Mouse (Mus musculus) left cerebral cortex, adult 18-20 months (tissue): ENCODE results near the gene Egflam. TPM values are rescaled to one million over a fixed set of nuclear protein-coding genes. Genes with fewer than 3 reads are reported as not detected.

Experiments used
- DNase-seq, 2 experiments: peaks; one replicate each; pipeline ENCODE4 v3.0.0; 2021 to 2022; ENCODE audit warnings: low spot score in 2 of 2, mixed read lengths in 1 of 2
- total RNA-seq, 2 experiments: library from RNA; stranded (reverse); gene quantifications; 2 replicates each; pipeline ENCODE4 v1.2.3; 2021

Egflam gene
- total RNA-seq, 2 experiments from 2014 or later = 4.4 to 5.1 TPM

DNA sequence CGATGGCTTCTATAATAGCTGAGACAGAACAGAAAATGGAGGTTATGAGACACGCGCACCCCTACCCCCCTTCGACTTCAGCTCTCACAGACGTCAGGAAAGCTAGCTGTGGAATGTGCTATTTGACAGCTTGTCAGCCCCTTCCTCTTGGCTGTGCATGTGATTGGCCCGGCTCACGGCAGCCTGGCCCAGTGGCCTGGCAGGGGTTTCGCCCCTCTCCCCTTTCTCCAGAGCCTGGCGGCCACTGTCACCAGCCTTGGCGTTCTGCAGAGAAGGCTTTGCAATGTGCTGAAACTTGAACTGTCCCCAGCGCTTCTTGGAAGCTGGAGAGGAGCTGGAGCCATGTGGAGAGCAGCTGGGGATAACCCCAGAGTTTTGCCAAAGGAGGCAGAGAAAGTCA lies 175.4 kb downstream of the Egflam start:
- no peak for DNase-seq

DNA sequence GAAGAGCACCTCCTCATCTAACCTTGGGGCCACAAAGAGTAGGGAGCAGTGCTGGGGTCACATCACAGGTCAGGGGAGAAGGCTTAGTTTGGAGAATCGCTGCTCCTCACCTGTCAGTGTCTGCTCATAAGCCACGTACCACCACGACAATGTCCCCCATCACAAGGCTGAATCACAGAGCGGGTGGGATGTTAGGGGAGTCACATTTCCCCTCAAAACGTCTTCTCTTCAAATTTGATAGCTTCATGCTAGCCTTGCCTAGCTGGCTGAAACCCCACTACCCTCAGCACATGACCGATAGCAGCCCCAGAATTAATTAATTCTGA lies 181.0 kb downstream of the Egflam start:
- no peak for DNase-seq

DNA sequence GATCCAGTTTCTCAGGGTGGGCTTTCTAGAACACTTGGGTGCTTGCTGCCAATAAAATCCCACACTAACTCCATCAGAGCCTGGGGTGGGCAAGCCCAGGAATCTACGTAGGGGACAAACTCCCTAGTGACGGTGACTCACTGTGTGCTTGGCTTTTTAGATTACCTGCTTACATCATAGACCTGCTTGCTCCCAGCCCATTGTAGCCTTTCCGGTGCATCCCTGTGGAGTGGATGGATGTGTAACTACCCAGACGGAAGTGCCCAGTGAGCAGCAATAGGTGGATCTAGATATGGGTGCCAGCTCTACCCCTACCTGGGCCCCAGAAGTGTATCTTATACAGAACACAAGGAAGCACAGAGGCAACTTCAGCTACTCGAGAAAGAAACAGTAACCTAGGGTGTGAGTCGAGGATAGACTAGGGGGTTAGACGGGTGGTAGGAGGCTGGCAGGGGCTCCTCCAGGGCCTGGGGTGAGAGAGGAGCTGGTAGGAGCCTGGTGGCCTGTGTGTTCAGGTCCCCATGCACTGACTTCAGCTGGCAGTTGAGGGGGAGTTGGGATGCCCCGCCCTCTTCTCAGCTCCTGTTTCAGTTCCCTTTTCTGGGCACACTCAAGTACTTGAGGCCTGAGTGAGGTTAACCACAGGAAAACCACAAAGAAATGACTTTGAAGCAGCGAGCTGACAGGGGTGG lies 181.5 kb downstream of the Egflam start:
- no peak for DNase-seq

DNA sequence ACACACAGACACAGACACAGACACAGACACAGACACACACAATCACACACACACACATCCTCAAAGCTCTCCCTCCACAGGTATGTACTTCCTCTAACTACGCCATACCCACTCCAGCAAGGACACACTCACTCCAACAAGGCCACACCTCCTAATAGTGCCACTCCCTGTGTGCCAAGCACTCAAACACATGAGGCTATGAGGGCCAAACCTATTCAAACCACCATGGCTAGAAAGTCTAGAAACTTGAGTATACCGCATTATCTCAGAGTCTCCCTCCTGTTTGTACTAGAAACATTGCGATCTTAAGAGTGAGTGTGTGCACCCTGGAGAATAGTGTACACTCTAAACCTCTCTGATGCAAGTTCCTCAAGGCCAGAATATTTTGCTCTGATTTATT lies 182.3 kb downstream of the Egflam start:
- DNase-seq = no peak

DNA sequence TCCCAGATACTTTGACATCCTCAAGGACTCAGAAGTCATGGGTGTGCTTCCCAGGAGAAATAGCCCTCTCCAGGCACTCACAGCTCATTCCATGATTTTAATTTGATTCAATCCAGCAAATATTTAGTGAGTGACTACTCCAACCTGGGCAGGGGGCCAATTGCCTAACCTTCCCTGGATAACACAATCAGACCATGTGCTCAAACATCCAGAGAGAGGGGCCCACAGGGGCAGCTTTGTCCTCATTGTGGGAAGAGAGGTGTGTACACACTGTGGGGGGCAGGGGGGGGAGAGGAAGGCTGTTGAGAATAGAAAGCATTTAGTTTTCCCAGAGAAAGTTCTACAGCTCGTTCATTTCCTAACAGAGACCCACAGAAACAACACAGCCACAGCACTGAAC lies 184.5 kb downstream of the Egflam start:
- DNase-seq = no peak

DNA sequence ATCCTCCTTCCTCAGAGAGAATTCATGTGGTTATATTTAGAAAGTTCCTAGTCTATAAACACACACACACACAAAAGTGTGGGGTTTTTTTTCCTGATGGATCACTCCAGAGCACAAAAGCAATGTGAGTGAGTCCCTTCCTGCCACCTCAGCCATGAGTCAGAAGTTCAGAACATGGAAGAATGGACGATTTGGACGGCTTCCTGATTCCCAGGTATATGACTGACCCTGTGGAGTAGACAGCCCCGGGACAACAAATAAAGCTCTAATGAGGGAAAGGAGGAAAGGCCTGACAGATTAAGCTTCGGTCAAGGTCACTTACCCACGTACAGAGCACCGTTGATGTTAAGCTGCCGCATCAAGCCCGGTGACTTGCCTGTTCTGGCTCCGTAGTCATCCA lies 190.0 kb downstream of the Egflam start:
- DNase-seq = no peak

DNA sequence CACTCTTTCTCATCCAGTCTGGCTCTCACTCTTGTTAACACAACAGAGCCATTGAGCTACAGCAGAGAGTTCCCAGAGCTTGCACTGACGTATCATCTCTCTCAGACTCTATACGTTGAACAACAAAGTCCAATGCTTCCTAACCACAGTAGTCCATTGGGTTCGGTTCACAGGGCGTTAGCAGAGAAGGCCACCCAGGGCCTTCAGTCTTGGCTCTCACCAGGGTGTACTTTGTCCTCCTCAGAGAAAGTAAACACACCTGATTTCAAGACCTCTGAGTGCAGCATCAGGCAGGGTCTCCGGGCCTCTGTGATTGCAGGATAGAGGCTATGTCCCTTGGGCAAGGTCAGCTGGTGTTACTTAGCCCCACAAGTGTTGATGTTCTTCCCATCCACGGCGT lies 190.9 kb downstream of the Egflam start:
- no peak for DNase-seq

DNA sequence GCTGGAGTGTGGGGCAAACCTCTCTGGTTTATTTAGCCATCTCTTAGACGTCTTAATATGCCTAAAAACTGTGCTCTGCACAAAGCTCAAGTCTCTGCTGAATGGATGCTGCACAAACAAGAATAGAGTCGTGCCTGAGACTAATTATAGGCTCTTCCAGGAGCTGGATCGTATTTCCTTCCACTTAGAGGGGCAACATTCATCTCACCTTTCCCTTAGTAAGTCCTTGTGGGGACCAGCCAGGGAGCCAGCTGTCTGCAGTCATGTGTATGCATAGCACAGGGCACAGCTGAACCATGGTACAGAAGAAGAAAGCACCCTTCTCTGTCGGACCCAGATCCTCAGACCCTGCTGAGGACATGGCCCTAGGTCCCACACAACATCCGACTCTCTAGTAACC lies 192.1 kb downstream of the Egflam start:
- no peak for DNase-seq

DNA sequence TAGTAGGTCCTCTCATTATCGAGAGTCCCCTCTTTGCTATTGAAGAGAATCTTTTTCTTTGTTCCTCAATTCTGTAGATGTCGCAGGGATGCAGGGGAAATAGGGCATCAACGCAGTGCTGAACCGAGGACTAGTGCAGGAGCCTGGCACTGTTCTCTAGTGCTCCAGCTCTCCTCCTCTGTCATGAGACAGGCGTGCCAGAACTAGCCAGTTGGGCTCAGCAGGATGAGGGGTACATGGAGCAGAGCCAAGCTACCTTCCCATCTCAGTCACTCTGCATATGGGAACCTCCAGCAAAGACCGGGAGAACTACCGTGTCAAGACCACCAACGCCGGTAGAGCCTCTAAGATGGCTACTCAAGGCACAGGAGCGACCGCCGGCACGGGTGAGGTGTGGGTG lies 193.3 kb downstream of the Egflam start:
- DNase-seq = no peak

DNA sequence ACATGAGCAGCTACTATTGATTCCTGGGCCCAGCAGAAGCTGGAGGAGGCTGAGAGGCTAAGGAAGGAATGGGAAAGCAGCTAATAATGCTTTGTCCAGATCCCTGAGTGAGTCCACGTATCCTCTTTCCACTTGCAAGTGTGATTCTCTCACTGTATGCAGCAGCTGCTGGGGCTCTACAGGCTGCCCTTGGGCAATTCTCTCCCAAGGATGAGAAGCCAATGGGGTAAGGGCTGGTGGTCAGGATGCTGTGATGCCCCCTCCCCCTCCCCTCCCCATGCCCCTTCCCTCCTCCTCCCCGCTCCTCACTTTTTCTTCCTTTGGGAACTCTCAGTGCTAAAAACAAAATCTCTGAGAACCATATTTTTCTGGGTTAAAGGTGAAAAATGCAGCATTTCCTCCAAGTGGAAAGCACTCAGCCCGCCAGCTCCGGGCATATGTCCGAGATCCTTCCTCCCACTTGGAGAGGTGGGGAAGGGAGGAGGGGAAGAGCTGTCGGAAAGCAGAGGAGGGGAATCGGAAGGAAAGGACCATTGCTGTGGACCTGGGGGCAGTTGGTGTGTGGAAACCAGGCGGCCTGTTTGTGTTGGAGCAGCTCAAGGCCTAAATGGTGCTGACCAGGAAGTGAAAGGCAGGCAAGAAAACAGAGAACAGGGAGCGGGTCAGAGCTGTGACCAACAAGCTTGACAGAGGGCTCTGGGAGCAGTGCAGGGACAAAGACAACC lies 194.4 kb downstream of the Egflam start:
- no peak for DNase-seq

DNA sequence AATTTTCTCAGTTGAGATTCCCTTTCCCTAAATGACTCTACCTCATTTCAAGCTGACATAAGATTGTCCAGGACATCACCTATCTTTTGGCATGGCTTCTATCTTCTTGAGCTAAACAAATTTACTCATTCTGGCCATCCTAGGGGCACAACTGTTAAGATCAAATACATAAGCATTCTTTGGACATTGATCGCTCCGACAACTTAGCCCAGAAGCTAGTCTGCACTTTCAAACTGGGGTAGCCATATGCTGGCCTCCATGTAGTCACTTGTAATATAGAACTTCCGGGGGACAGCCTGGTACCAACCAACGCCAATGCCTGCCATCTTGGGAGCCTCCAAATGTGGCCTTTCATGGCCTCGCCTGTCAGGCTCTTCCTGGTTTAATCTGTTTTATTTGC lies 195.2 kb downstream of the Egflam start:
- no peak for DNase-seq

DNA sequence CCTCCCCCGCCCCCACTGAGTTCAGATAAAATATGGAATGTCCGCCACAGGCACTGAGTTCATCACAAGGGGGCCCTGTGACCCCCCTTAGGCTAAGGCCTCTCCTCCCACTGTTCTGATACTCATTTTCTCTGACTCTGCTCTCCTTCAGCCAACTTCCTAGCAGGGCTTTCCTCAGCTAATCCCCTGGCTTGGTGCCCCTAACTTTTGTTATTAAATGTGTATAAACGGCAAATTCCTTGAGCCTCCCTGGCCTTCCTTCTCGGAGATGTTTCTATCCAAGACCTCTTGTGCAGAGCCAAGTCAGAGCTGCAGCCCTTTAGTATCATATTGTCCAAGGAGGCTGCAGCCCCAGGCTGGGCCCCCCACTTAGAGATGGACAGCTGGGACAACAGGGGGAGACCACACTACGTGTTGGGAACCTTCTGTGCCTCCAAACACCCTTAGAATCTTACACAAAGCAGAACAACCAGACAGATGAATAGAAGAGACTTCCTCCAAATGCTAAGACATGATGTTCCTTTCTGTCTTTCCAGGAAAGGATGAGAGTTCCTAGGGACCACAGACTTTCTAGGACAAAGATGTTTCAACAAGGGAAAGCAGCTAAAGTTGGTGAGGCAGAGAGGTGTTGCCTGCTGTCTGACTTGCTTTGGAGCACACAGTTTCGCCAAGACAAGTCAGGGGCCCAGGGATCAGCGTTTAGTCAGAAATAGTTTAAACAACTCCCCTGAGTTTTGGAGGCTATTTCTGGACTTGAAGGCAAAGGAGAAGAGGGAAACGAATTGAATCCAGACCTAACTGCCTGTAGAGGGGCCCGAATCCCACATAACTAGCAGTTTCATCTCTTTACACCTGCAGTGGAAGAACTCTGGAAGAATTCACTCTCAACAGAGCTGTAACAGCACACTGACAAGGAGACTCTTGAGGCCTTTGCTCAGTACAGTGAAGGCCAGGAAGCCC lies 196.5 kb downstream of the Egflam start:
- no peak for DNase-seq

DNA sequence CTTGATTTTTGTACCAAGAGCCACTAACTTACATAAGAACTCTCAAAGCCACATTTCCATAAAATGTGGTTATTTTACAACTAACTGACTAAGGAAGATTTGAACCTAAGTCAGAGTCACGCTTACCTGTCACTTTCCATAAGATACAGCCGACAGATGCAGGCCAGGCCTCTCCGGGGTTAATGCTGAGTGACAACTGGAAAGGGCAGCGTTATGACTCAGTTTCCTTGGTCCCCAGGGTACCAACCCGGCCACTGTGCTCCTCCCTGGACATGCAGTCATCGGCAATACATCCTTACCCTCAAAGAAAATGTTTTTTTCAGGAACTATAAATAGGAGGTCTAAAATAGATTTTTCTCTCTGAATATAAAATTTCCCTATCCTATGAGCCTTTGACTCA lies 197.9 kb downstream of the Egflam start:
- DNase-seq = no peak

DNA sequence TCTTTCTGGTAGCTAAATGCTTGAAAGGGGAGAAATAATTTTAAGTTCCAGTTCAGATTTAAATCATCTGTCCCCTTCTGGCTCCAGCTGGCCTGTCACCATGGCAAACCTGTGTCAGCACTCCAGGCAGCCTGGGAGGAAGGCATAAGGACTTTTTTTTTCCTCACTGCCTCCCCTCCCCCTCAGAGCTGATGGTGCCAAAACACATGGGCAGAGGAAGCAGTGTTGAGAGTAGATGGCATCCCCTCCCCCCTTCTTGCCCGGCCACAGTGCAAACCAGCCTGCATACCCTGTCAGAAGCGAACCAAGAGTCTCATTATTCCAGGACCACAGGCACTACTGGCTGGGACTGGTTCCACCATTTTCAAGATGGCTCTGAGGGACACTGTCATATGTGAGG lies 199.4 kb downstream of the Egflam start:
- DNase-seq = peak in 1 of 2 experiments; percentile 20

DNA sequence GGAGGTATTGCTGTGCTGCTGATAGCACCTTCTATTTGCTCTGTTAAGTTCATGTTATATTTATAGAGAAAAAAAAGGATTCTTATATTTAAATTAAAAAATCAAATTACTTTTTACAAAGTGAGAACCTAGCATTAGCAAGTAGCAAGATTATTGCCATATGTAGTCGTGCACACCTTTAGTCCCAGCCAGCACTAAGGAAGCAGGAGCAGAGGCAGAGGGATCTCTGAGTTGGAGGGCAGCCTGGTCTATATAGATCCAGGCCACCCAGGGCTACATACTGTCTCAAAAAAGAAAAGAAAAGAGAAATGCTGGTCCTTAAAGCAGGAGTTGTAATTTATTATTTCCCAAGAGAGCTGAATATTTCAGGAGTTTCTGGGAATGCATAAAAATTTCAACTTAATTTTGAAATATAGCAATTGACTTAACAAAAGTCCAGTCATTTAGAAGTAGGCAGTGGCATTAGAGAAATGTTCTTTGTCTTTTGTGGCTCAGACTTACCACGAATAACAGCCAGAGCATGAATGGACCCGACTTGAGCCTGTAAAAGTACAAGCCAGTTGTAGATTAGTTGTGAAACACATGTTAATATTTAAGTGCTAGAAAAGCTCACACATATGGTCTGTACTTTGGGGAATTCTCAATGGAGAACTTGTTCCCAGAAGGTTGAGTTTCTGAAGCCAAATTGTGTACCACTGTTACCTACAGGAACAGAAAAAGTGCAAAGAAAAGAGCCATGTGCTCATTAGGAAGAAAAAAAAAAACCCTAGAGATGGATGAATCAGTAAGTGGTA lies 200.3 kb downstream of the Egflam start:
- DNase-seq = no peak

DNA sequence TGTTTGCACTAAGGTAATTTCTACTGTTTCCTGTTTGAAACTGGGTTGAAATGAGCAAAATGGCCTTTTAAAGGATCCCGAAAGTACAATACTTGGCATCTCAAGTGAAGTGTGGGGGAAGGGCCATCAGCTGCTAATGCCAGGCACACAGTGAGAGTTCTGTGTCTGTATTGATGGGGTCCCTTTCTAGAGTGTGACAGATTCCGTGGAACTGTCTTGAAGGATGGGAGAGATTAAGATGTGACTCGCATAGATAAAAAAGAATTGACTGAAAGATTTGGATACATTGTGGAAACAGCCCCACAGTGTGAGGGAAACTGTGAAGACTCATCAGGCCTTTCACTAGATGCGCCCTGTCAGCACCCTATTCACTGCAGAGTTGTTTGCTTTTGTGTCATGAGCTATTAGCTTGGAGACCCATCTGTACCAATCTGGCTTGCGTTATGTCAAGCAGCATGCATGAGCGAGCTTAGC lies 203.4 kb downstream of the Egflam start:
- no peak for DNase-seq

DNA sequence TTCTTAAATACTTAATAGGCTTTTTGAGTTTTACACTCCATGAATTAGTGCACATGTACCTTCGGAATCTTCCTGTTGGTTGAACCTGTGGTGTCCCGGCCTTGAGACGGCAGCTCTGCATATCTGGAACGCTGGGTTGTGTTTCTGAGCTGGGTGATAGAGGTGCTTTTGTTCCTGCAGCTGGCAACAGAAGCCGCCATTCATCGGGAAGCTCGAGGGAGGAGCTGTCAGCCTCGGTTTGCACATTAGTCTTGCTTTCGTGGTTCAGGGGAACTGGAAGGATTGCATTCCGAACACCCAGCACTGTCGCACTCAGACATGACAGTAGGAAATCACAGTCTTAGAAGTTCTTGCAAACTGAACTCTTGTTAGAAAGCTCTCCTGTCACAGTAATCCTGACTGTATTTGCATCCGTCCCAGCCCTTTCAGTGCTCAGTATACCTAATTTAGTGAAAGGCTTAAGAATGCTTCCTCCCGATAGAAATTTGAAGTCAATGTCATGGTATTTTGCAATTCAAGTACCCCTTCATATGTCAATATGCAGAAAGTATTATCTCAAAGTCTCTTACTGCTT lies 204.0 kb downstream of the Egflam start:
- peak; percentile 15 to 20 for DNase-seq

DNA sequence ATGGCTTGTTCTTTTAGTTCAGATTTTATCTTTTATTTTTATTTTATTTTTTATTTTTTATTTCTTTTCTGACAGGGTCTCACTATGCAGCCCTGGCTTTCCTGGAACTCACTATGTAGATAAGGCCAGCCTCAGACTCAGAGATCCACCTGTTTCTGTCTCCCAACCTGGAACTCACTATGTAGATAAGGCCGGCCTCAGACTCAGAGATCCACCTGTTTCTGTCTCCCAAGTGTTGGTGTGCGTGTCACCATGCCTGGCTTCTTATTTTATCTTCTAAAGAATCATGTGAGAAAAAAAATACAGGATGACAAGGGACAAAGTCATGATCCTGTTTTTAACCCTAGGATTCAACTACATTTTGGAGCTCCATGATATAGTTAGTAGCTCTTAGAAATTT lies 205.6 kb downstream of the Egflam start:
- DNase-seq = no peak

DNA sequence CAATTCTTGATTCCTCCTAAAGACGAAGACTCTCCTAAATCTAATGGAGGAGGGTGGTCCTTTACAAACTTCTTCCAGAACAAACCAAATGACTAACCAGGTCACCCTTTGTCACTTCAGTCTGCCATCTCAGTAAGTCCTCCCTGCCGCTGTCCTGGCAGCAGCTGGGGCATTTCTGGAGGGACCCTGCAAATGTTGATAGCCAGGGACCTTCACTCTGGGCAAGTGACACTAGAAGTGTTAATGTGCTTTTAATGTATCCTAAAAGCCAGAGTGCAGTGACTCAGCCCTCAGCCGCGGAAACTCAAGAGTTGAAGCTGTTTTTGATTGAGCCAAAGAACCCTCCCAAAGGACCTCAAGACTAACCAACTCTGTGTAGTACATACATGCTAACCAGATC lies 207.1 kb downstream of the Egflam start:
- DNase-seq = no peak

DNA sequence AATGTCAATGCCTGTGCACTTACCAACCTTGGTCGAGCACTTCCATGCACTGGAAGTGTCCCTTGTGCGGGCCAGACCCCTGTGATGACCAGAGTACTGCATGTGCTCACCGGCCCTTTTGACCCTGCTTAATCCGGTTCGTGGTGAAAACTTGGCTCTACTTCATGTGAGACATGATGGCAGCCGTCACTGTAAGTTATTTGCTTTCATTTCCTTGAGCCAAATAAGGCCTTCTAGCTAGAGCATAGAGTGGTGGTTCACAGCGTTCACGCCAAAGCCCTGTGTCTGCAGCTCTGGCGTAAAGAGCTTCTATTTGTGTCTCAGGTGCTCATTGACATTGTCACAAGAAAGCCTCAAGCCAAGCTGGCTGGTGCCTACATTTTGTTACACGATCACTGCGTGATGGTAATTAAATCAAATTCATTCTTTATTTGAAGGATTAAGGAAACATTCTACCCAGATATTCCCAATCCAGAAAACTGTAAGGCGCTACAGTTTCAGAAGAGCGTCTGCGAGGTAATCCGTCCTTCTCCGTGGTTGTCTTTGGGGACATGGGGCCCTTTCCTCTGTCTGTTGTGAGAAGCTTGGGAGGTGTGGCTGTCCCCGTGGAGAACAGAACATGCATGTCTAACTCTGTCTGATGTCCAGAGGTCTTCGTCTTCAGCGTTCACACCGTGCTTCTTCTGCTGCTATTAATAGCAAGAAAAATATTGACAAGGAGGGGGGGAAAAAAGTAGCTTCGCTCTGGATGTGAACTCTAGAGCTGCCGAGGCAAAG lies 208.3 kb downstream of the Egflam start:
- DNase-seq = no peak
